ENCODE assay signal across 18 mouse cellular contexts in genomic region chr16:7982816-7983215, GRCm38 (mm10).
DNase-seq lines count a peak whose midpoint lies in the region; ATAC-seq lines count a peak whose summit lies in the region.
"Had no signal": no experiment of that assay in that cellular context is flagged by ENCODE, and none has a peak within 500 bp of the region (broad histone marks: within the 10 kb centered on the region; RNA-seq: fewer than 3 reads in every experiment).

No protein-coding gene starts in this region.

- no peak overlapping the region for H3K4me3 ChIP-seq in embryonic facial prominence, embryonic 11.5 days (ENCODE audit: low read depth, low read length)
- H3K4me3 ChIP-seq in embryonic facial prominence, embryonic 10.5 days, result no peak overlapping the region
- H3K4me3 ChIP-seq in embryonic facial prominence, embryonic 14.5 days (ENCODE audit: low read depth, low read length), result no peak overlapping the region
- H3K4me3 ChIP-seq: forebrain, embryonic 15.5 days; gastrocnemius, adult 2 months; limb, embryonic 13.5 days; liver, embryonic 15.5 days; midbrain, embryonic 12.5 days; neural tube, embryonic 12.5 days had no signal

- 59% methylated on average over 10 of the region's 10 CpGs for WGBS in embryonic facial prominence, embryonic 11.5 days
- WGBS in embryonic facial prominence, embryonic 10.5 days, result 64% methylated on average over 10 of the region's 10 CpGs
- WGBS in embryonic facial prominence, embryonic 14.5 days, result 36% methylated on average over 10 of the region's 10 CpGs

- no peak overlapping the region for H3K27ac ChIP-seq in embryonic facial prominence, embryonic 11.5 days (replicated peaks; ENCODE audit: low read depth, low read length)
- H3K27ac ChIP-seq in embryonic facial prominence, embryonic 10.5 days (replicated peaks), result no peak overlapping the region
- no peak overlapping the region for H3K27ac ChIP-seq in embryonic facial prominence, embryonic 14.5 days (replicated peaks; ENCODE audit: low read depth, low read length)
- H3K27ac ChIP-seq: forebrain, embryonic 15.5 days; gastrocnemius, adult 2 months; limb, embryonic 13.5 days; liver, embryonic 15.5 days; midbrain, embryonic 12.5 days; neural tube, embryonic 12.5 days had no signal

- no peaks in the 10 kb centered on the region for H3K9me3 ChIP-seq in embryonic facial prominence, embryonic 11.5 days (replicated peaks; ENCODE audit: control insufficient read depth, low read length)
- no peaks in the 10 kb centered on the region for H3K9me3 ChIP-seq in embryonic facial prominence, embryonic 10.5 days
- no peaks in the 10 kb centered on the region for H3K9me3 ChIP-seq in embryonic facial prominence, embryonic 14.5 days (ENCODE audit: control insufficient read depth, low read length)
- H3K9me3 ChIP-seq: forebrain, embryonic 15.5 days; limb, embryonic 13.5 days; liver, embryonic 15.5 days; midbrain, embryonic 12.5 days; neural tube, embryonic 12.5 days had no signal

- ATAC-seq in embryonic facial prominence, embryonic 11.5 days (replicated peaks; ENCODE audit: insufficient number of reproducible peaks, low FRiP score, low TSS enrichment, low read depth), result no peak
- no peak for ATAC-seq in embryonic facial prominence, embryonic 14.5 days (ENCODE audit: low read depth)
- ATAC-seq: forebrain, embryonic 15.5 days; inflammation-experienced regulatory T-cells, adult 6 months had no signal

- intact Hi-C loops in left cerebral cortex, postnatal 14 days (cut with DNase I), result no loop called here
- intact Hi-C loops in left cerebral cortex, postnatal 10 days (cut with DNase I), result no loop called here

- DNase-seq in embryonic facial prominence, embryonic 11.5 days (ENCODE audit: low spot score), result peak; percentile 1
- no peak for DNase-seq in embryonic facial prominence, embryonic 10.5 days (ENCODE audit: low spot score)
- DNase-seq in left cerebral cortex, postnatal 14 days (ENCODE audit: low spot score in 2 of 2), result peak; percentile 5 to 13
- no peak for DNase-seq in left cerebral cortex, postnatal 10 days (ENCODE audit: extremely low spot score in 1 of 2, low spot score in 2 of 2)
- peak; percentile 10 for DNase-seq in R1 (ENCODE audit: low read depth, low spot score)
- DNase-seq in embryonic facial prominence, embryonic 14.5 days (ENCODE audit: low spot score), result peak; percentile 37
- no peak for DNase-seq in lung, postnatal 14 days
- DNase-seq in spleen, postnatal 36 days (ENCODE audit: low spot score in 2 of 2), result no peak
- DNase-seq: cerebellum, adult 18-20 months; gastrocnemius, adult 2 months; heart, adult 11 months; kidney, adult 9 months had no signal

- no peak overlapping the region for H3K4me2 ChIP-seq in embryonic facial prominence, embryonic 11.5 days (ENCODE audit: low read depth, low read length)
- no peak overlapping the region for H3K4me2 ChIP-seq in embryonic facial prominence, embryonic 14.5 days (ENCODE audit: low read depth, low read length)
- H3K4me2 ChIP-seq: forebrain, embryonic 15.5 days; limb, embryonic 13.5 days; liver, embryonic 15.5 days; midbrain, embryonic 12.5 days; neural tube, embryonic 12.5 days had no signal

- no peaks in the 10 kb centered on the region for H3K4me1 ChIP-seq in embryonic facial prominence, embryonic 11.5 days (ENCODE audit: control insufficient read depth, insufficient read depth, low read length)
- H3K4me1 ChIP-seq in embryonic facial prominence, embryonic 10.5 days, result no peaks in the 10 kb centered on the region
- no peaks in the 10 kb centered on the region for H3K4me1 ChIP-seq in embryonic facial prominence, embryonic 14.5 days (ENCODE audit: control insufficient read depth, insufficient read depth, low read length)
- H3K4me1 ChIP-seq: forebrain, embryonic 15.5 days; limb, embryonic 13.5 days; liver, embryonic 15.5 days; midbrain, embryonic 12.5 days; neural tube, embryonic 12.5 days had no signal

- no peaks in the 10 kb centered on the region for H3K27me3 ChIP-seq in embryonic facial prominence, embryonic 11.5 days (ENCODE audit: control insufficient read depth, insufficient read depth, low read length)
- no peaks in the 10 kb centered on the region for H3K27me3 ChIP-seq in embryonic facial prominence, embryonic 10.5 days (replicated peaks; ENCODE audit: low read depth, poor library complexity, severe bottlenecking)
- H3K27me3 ChIP-seq in embryonic facial prominence, embryonic 14.5 days (replicated peaks; ENCODE audit: control insufficient read depth, insufficient read depth, low read length), result no peaks in the 10 kb centered on the region
- H3K27me3 ChIP-seq: forebrain, embryonic 15.5 days; liver, embryonic 15.5 days; midbrain, embryonic 12.5 days; neural tube, embryonic 12.5 days had no signal

- H3K36me3 ChIP-seq in embryonic facial prominence, embryonic 11.5 days (replicated peaks; ENCODE audit: control insufficient read depth, insufficient read depth, low read depth, low read length), result no peaks in the 10 kb centered on the region
- H3K36me3 ChIP-seq in embryonic facial prominence, embryonic 10.5 days (replicated peaks), result no peaks in the 10 kb centered on the region
- no peaks in the 10 kb centered on the region for H3K36me3 ChIP-seq in embryonic facial prominence, embryonic 14.5 days (ENCODE audit: control insufficient read depth, insufficient read depth, low read length)
- H3K36me3 ChIP-seq: forebrain, embryonic 15.5 days; limb, embryonic 13.5 days; liver, embryonic 15.5 days; midbrain, embryonic 12.5 days; neural tube, embryonic 12.5 days had no signal

- H3K9ac ChIP-seq in embryonic facial prominence, embryonic 11.5 days (replicated peaks; ENCODE audit: low read length), result no peak overlapping the region
- no peak overlapping the region for H3K9ac ChIP-seq in embryonic facial prominence, embryonic 14.5 days (ENCODE audit: low read depth, low read length)
- H3K9ac ChIP-seq: forebrain, embryonic 15.5 days; limb, embryonic 13.5 days; liver, embryonic 15.5 days; midbrain, embryonic 12.5 days; neural tube, embryonic 12.5 days had no signal

Comparison
In these comparisons a context has a peak if more than half of its experiments do, and no peak if none do; other contexts are left out.
1. DNase-seq: peak in embryonic facial prominence, embryonic 11.5 days (single experiment), left cerebral cortex, postnatal 14 days (2 of 2), R1 (single experiment) and embryonic facial prominence, embryonic 14.5 days (single experiment); none in embryonic facial prominence, embryonic 10.5 days (single experiment), left cerebral cortex, postnatal 10 days (0 of 2), lung, postnatal 14 days (single experiment) and spleen, postnatal 36 days (0 of 2).